Mouse (Mus musculus): Measurements from ENCODE around the gene Olfr1364. TPM values are rescaled to one million over a fixed set of nuclear protein-coding genes. Genes with fewer than 3 reads are reported as not detected.

Olfr1364 gene
- total RNA-seq (2015) (not detected in 2 replicates), total RNA-seq (2017) (not detected in 2 replicates)

- ATAC-seq (ENCODE audit: poor library complexity, severe bottlenecking) = no peak
Observed at GRCm38 (mm10) chr13:21581659-21582058, at the start of gene Olfr1364. Olfr1364 (minus strand) TSS chr13:21581759.

GRCm38 (mm10) chr13:21613922-21614321 lies 32.4 kb upstream of the Olfr1364 start, which contains the start of gene Olfr1362:
Olfr1362 (minus strand) TSS chr13:21614022.
- ATAC-seq (ENCODE audit: poor library complexity, severe bottlenecking) = no peak

DNA sequence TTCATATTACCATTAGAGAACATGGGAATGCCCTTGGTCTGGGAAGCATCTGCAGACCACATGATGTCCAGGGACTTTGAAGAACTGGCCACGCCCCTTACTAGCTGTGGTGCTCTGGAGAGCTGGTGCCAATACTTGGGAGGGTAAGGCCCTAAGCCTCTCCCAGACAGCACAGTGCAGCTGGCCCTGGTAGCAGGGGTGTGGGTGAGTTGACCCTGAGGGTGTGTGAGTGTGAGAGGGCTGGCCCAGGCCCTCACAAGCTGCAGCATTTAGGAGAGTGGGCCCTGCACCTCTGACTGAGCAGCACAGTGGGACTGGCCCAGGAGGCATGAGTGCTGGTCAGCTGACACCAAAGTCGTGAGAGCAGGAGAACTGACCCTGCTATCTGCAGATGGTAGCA lies 10.1 kb upstream of the Olfr1364 start:
- ATAC-seq (ENCODE audit: poor library complexity, severe bottlenecking) = no peak

DNA sequence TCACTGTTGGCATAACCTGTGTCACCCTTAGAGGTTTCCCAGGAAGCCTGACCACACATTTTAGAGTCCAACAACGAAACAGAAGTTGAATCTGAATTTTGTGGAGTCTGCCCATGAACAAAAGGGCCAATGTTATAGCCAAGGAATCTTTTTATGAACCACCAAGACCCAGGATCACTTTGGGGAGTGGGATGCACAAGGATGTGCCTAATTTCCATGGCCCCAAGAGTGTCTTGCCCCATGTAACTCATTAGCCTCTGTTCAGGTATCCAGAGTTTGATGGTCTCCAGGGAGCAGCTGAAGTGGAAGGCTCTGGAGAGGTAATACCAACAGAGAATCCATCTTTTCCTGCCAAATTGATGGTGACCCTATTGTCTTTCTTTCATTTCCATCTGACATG lies 21.8 kb downstream of the Olfr1364 start, which contains the start of gene Olfr1535:
Olfr1535 (minus strand) TSS at position 101 of the 400 bp plus-strand sequence.
- no peak for ATAC-seq (ENCODE audit: poor library complexity, severe bottlenecking)

DNA sequence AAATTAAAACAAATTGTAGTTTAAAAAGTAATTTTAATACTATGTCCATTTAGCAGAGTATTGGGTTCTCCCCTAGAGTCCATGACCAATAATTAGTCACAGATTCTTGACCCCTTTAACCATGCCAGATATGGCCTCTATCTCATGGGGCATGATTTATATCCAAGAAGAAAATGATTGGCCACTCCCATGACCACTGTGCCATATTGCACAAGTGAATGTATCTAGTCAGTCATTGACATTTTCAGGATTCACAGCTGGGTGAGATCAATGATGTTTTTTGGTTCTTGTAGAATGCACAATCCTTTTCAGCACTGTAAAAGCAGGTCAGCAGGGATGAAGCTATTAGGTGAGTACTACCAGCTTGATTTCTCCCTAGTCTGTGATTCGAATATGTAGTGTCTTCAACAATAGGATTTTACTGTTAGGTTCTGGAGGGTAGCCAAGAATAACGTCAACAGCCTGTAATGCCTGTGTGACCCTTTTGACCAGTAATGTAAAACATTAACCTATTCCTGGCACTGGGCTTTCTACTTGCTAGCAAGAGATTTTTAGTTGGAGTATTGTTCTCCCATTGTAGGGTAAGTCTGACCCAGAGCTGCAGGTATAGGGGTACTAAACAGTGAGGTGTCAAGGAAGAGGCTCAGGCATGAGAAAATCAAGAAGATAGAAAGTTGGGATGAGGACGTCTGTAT lies 31.0 kb downstream of the Olfr1364 start:
- no peak for ATAC-seq (ENCODE audit: poor library complexity, severe bottlenecking)

DNA sequence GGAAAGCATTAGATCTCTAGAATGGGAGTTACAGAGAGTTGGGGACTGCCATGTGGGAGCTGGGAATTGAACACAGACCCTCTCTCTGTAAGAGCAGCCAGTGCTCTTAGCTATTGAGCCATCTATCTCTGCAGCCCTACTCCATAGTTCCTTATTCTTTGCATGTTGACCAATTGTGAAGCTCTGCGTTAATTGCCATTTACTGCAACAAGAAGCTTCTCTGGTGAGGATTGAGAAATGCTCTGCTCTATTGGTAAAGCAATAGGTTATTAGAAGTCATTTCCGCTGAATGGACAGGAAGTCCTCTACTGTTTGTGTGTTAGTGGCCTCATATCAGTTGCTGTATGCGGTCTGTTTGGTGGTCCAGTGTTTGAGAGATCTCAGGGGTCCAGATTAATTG lies 32.1 kb downstream of the Olfr1364 start:
- peak; percentile 75 for ATAC-seq (ENCODE audit: poor library complexity, severe bottlenecking)

DNA sequence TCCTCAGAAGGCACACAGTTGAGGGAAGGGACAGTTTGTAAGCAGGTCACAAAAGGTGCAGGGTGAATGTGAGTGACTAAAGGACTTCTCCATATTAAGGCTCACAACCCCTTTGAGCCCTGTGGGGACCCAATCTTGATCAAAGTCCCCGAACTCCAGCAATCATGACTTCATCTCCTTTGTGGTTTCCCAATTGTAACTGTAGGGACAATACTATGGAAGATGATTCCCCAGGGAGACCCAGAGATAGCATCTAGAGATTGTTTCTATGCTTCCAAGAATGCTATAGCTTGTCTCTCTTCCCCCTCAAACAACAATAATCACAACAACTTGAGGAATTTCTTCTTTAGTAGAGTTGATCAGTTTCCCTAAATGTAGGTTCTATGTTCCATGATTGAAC lies 38.9 kb downstream of the Olfr1364 start, which contains the start of gene Olfr1366:
Olfr1366 (minus strand) TSS at position 101 of the 400 bp plus-strand sequence.
- no peak for ATAC-seq (ENCODE audit: poor library complexity, severe bottlenecking)

- peak; percentile 100 for ATAC-seq (ENCODE audit: poor library complexity, severe bottlenecking)
Observed at GRCm38 (mm10) chr13:21530781-21531201, 50.8 kb downstream of the Olfr1364 start, which contains the start of gene Zkscan8. Zkscan8 (minus strand) TSS chr13:21531120.

- ATAC-seq (ENCODE audit: poor library complexity, severe bottlenecking) = no peak
Observed at GRCm38 (mm10) chr13:21530136-21530535, 51.4 kb downstream of the Olfr1364 start.

Other genes with a start within 250 kb of the Olfr1364 start
Only the 30 nearest of the 33 such genes appear.
- 4.4 and 4.7 TPM in 2 replicates for gene Zscan12, start 218.9 kb downstream of the Olfr1364 start, total RNA-seq (2015)
- 5.6 and 8.3 TPM in 2 replicates for gene Zscan12, start 218.9 kb downstream of the Olfr1364 start, total RNA-seq (2017)
- gene Zkscan3, start 179.0 kb downstream of the Olfr1364 start, total RNA-seq (2015) = 33.5 and 36.6 TPM in 2 replicates
- 26.8 and 29.7 TPM in 2 replicates for gene Zkscan3, start 179.0 kb downstream of the Olfr1364 start, total RNA-seq (2017)
- 0.30 TPM in 1 of 2 replicates, not detected in the other for gene Pgbd1, start 140.7 kb downstream of the Olfr1364 start, total RNA-seq (2015)
- gene Pgbd1, start 140.7 kb downstream of the Olfr1364 start, total RNA-seq (2017) = 0.33 TPM in 1 of 2 replicates, not detected in the other
- gene Zscan26, start 128.0 kb downstream of the Olfr1364 start, total RNA-seq (2015) = 24.2 and 25.3 TPM in 2 replicates
- gene Zscan26, start 128.0 kb downstream of the Olfr1364 start, total RNA-seq (2017) = 26.9 and 27.2 TPM in 2 replicates
- 0.16 and 1.1 TPM in 2 replicates for gene Nkapl, start 113.2 kb downstream of the Olfr1364 start, total RNA-seq (2015)
- 1.2 and 1.3 TPM in 2 replicates for gene Nkapl, start 113.2 kb downstream of the Olfr1364 start, total RNA-seq (2017)
- gene Zkscan4, start 102.9 kb downstream of the Olfr1364 start, total RNA-seq (2015) = 0.09 and 0.16 TPM in 2 replicates
- gene Zkscan4, start 102.9 kb downstream of the Olfr1364 start, total RNA-seq (2017) = 0.44 TPM in 1 of 2 replicates, not detected in the other
- gene Gm10065, start 102.3 kb downstream of the Olfr1364 start, total RNA-seq (2015) = not detected in 2 replicates
- gene Gm10065, start 102.3 kb downstream of the Olfr1364 start, total RNA-seq (2017) = not detected in 2 replicates
- 0.09 and 0.56 TPM in 2 replicates for gene AK157302, start 86.5 kb downstream of the Olfr1364 start, total RNA-seq (2015)
- 0.20 TPM in 1 of 2 replicates, not detected in the other for gene AK157302, start 86.5 kb downstream of the Olfr1364 start, total RNA-seq (2017)
- 7.8 and 10.7 TPM in 2 replicates for gene Gm11273, start 80.3 kb downstream of the Olfr1364 start, total RNA-seq (2015)
- 4.3 and 5.2 TPM in 2 replicates for gene Gm11273, start 80.3 kb downstream of the Olfr1364 start, total RNA-seq (2017)
- gene Zkscan8, start 50.6 kb downstream of the Olfr1364 start, total RNA-seq (2015) = 7.0 and 7.1 TPM in 2 replicates
- gene Zkscan8, start 50.6 kb downstream of the Olfr1364 start, total RNA-seq (2017) = 4.4 and 4.9 TPM in 2 replicates
- not detected in 2 replicates for gene Olfr1366, start 39.0 kb downstream of the Olfr1364 start, total RNA-seq (2015)
- gene Olfr1366, start 39.0 kb downstream of the Olfr1364 start, total RNA-seq (2017) = not detected in 2 replicates
- gene Olfr1535, start 21.9 kb downstream of the Olfr1364 start, total RNA-seq (2015) = not detected in 2 replicates
- not detected in 2 replicates for gene Olfr1535, start 21.9 kb downstream of the Olfr1364 start, total RNA-seq (2017)
- not detected in 2 replicates for gene Olfr1362, start 32.3 kb upstream of the Olfr1364 start, total RNA-seq (2015)
- gene Olfr1362, start 32.3 kb upstream of the Olfr1364 start, total RNA-seq (2017) = not detected in 2 replicates
- gene Olfr11, start 60.8 kb upstream of the Olfr1364 start, total RNA-seq (2015) = not detected in 2 replicates
- not detected in 2 replicates for gene Olfr11, start 60.8 kb upstream of the Olfr1364 start, total RNA-seq (2017)
- not detected in 2 replicates for gene Olfr1361, start 81.6 kb upstream of the Olfr1364 start, total RNA-seq (2015)
- not detected in 2 replicates for gene Olfr1361, start 81.6 kb upstream of the Olfr1364 start, total RNA-seq (2017)
- not detected in 2 replicates for gene Olfr1360, start 95.6 kb upstream of the Olfr1364 start, total RNA-seq (2015)
- gene Olfr1360, start 95.6 kb upstream of the Olfr1364 start, total RNA-seq (2017) = not detected in 2 replicates
- not detected in 2 replicates for gene Olfr1359, start 116.4 kb upstream of the Olfr1364 start, total RNA-seq (2015)
- not detected in 2 replicates for gene Olfr1359, start 116.4 kb upstream of the Olfr1364 start, total RNA-seq (2017)
- 262 and 280 TPM in 2 replicates for gene Hist1h2bl, start 134.4 kb upstream of the Olfr1364 start, total RNA-seq (2015)
- gene Hist1h2bl, start 134.4 kb upstream of the Olfr1364 start, total RNA-seq (2017) = 409 and 426 TPM in 2 replicates
- gene Hist1h2ai, start 134.7 kb upstream of the Olfr1364 start, total RNA-seq (2015) = 5.0 and 7.6 TPM in 2 replicates
- 3,924 and 4,338 TPM in 2 replicates for gene Hist1h2ai, start 134.7 kb upstream of the Olfr1364 start, total RNA-seq (2017)
- 37.0 and 141 TPM in 2 replicates for gene Hist1h3h, start 135.9 kb upstream of the Olfr1364 start, total RNA-seq (2015)
- 82.6 and 194 TPM in 2 replicates for gene Hist1h3h, start 135.9 kb upstream of the Olfr1364 start, total RNA-seq (2017)
- 139 and 162 TPM in 2 replicates for gene Hist1h2bm, start 140.3 kb upstream of the Olfr1364 start, total RNA-seq (2015)
- gene Hist1h2bm, start 140.3 kb upstream of the Olfr1364 start, total RNA-seq (2017) = 615 and 635 TPM in 2 replicates
- 5.8 and 10.7 TPM in 2 replicates for gene Hist1h4j, start 153.3 kb upstream of the Olfr1364 start, total RNA-seq (2015)
- 595 and 644 TPM in 2 replicates for gene Hist1h4j, start 153.3 kb upstream of the Olfr1364 start, total RNA-seq (2017)
- 97.3 and 158 TPM in 2 replicates for gene Hist1h4k, start 168.7 kb upstream of the Olfr1364 start, total RNA-seq (2015)
- 2,083 and 3,751 TPM in 2 replicates for gene Hist1h4k, start 168.7 kb upstream of the Olfr1364 start, total RNA-seq (2017)
- 141 and 258 TPM in 2 replicates for gene Hist1h2ak, start 172.1 kb upstream of the Olfr1364 start, total RNA-seq (2015)
- 1,551 and 1,637 TPM in 2 replicates for gene Hist1h2ak, start 172.1 kb upstream of the Olfr1364 start, total RNA-seq (2017)
- gene Hist1h2bn, start 172.4 kb upstream of the Olfr1364 start, total RNA-seq (2015) = 318 and 331 TPM in 2 replicates
- 1,434 and 1,651 TPM in 2 replicates for gene Hist1h2bn, start 172.4 kb upstream of the Olfr1364 start, total RNA-seq (2017)
- 792 and 803 TPM in 2 replicates for gene Hist1h1b, start 198.9 kb upstream of the Olfr1364 start, total RNA-seq (2015)
- gene Hist1h1b, start 198.9 kb upstream of the Olfr1364 start, total RNA-seq (2017) = 2,001 and 2,565 TPM in 2 replicates
- 290 and 369 TPM in 2 replicates for gene Hist1h3i, start 201.6 kb upstream of the Olfr1364 start, total RNA-seq (2015)
- gene Hist1h3i, start 201.6 kb upstream of the Olfr1364 start, total RNA-seq (2017) = 211 and 245 TPM in 2 replicates
- 5.6 TPM in 1 of 2 replicates, not detected in the other for gene Hist1h2an, start 205.5 kb upstream of the Olfr1364 start, total RNA-seq (2015)
- 740 and 806 TPM in 2 replicates for gene Hist1h2an, start 205.5 kb upstream of the Olfr1364 start, total RNA-seq (2017)
- 15.3 and 29.2 TPM in 2 replicates for gene Hist1h2bp, start 205.7 kb upstream of the Olfr1364 start, total RNA-seq (2015)
- gene Hist1h2bp, start 205.7 kb upstream of the Olfr1364 start, total RNA-seq (2017) = 50.7 and 60.8 TPM in 2 replicates
- 340 and 370 TPM in 2 replicates for gene Hist1h2bq, start 228.4 kb upstream of the Olfr1364 start, total RNA-seq (2015)
- gene Hist1h2bq, start 228.4 kb upstream of the Olfr1364 start, total RNA-seq (2017) = 37.2 and 71.4 TPM in 2 replicates